Mouse (Mus musculus) left cerebral cortex, postnatal 25 days (tissue): Measurements from ENCODE around the gene Adar. TPM values are rescaled to one million over a fixed set of nuclear protein-coding genes. Genes with fewer than 3 reads are reported as not detected.

ENCODE experiments used
- DNase-seq, 2 experiments: peaks; one replicate each; pipeline ENCODE4 v3.0.0; 2022; ENCODE audit warnings: low spot score in 2 of 2, mixed read lengths in 1 of 2
- intact Hi-C: fragments of 180-260 bp; cut with DNase I; formaldehyde crosslinking; loops from one replicate; pipeline ENCODE4 v1.15.1; 2025
- total RNA-seq, 2 experiments: library from RNA; stranded (reverse); gene quantifications; 2 replicates each; pipeline ENCODE4 v1.2.3; 2021

Adar gene
- 100 to 1,000 TPM; 127 to 140 TPM for total RNA-seq

DNA sequence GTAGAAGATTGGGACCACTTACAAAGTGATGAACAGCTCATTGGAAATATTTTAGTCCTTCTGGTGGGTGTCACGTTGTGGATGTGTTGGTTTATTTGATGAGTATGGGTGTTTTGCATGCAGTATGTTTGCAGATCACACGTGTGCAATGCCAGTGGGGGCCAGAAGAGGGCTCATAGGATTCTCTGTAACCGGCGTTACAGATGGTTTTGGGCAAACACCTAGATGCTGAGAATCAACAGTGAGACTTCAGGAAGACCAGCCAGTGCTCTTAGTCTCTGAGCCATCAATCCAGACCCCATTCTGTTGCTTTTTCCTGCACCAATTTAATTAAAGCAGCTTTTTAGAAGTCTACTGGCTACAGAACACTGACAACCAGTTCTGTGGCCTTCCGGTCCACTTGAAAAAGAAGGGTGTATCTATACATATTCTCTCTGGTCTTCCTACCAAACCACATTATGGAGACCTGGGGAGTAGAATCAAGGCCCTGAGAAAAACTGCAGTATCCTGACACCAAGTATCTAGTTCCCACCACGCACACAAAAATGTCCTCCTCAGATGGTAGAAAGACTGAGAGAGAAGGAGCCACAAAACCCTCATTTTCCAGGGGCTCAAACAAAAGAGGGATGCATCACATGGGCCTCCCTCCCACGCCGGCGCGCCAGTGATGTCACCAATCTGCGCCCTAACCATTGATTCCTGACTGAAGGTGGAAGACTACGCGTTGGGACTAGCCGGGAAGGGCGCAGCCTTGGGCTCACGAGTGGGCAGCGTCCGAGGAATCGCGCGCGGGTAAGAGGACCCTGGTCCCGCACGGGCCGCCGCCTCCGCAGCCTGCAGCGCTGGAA is at the start of gene Adar:
Gene Adar (plus strand): TSS at position 664 of the 848 bp plus-strand sequence.
- intact Hi-C loops: loop anchor here (2.0 kb wide), 2 partner anchors 58 to 144 kb away; partner anchors contain the start of gene Ube2q1
- DNase-seq: peak; percentile 94 to 97

DNA sequence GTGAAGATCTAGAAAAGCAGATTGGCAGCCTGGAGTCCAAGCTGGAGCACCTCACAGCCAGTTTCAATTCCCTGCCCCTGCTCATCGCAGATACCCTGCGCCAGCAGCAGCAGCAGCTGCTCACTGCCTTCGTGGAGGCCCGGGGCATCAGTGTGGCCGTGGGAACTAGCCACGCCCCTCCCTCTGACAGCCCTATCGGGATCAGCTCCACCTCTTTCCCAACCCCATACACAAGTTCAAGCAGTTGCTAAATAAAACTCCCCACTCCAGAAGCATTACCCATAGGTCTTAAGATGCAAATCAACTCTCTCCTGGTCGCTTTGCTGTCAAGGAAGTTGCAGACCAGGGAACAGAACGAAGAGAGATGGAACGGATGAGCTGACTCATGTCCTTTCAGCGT is 47.7 kb upstream of the Adar start:
- no peak for DNase-seq
- intact Hi-C loops: no loop called here

DNA sequence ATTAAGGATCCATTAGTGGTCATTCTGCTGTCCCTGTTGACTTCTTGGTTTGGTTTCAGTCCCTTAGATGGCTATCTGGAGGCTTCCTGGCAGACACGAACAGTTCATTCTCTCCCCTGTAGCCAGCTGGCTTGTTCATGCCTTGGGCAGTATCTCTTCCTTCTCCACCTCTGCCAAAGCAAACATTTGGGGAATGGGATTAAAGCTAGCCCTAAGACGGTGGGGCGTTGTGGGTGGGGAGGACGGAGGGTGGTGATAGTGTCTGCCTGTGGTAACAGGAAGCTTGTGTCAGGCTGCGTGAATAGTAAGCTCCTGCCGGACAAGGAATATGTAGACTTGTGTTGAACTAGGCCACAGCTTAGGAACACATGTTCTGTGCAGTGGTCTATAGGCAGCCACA is 43.5 kb upstream of the Adar start:
- no peak for DNase-seq
- intact Hi-C loops: no loop called here

DNA sequence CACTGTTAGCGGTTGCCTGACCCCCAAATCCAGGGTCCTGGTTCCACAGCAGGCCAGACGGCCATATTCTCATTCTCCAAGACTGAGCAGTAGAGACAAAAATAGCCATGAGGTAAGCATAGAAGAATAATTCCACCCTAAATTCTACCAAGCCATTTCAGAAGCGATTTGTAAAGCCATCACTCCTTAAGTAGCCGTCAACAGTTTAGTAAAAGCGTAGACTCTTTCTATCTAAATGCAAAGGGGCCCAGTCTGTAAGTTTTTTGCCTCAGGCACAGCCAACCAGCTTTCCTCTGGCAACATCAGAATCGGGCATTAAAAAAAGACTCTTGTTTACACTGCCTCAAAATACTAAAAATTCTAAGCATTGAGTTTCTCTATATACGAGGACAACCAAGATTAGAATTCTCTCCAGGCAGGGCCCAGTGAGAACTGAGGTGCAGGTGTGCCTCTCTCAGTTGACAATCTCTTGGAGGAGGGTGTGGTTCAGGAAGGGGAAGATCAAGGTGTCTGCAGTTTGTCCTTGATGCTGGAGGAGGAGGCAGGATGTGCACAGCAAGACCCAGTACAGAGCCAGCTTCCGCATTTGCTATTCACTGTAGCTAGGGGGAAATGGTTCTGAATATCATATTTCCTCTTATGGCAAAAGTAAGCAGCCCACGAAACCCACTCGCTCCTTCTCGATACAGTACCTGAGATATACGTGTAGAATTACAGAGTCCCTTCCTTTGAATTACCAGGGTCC is 42.1 kb upstream of the Adar start:
- DNase-seq: no peak
- intact Hi-C loops: no loop called here

DNA sequence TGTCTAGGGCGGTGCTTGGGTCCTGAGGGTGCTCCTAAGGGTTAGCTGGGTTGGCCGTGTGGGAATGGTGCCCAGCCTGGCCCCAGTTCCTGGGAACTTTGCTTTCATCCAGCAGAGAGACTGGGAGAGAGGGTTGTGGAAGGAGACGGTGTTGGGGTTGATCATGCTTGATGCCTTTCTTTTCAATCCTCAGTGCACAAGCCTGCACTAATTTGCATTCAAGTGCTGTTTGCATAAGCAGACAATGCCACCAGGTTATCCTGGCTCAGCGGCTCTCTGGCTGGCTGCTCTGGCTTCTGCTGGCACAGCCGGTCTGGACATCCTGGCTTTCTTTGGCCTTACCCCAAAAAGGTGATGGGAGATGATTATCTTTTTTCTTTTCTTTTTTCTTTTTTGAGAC is 37.2 kb upstream of the Adar start:
- DNase-seq: no peak
- intact Hi-C loops: no loop called here

DNA sequence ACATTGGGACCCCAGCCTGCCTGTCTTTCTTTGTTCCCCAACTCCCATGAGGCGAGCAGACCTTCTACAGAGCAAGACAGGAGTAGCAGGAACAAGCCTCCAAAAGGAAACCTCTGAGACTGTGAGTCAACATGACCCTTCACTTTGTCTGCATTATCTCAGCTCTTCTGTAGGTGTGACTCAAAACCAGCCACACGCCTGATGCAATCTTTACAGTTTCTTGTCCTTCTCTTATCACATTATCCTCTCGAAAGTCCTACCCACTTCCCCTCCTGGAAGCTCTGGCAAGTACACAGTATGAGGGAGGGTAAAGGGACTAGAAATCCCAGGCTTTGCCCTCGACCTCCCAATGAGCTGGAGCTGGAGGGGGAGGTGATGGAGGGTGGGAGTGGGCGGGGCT is 28.8 kb upstream of the Adar start:
- DNase-seq: no peak
- intact Hi-C loops: loop anchor here (5.0 kb wide), 1 partner anchor 229 kb away; no protein-coding TSS in a partner anchor

DNA sequence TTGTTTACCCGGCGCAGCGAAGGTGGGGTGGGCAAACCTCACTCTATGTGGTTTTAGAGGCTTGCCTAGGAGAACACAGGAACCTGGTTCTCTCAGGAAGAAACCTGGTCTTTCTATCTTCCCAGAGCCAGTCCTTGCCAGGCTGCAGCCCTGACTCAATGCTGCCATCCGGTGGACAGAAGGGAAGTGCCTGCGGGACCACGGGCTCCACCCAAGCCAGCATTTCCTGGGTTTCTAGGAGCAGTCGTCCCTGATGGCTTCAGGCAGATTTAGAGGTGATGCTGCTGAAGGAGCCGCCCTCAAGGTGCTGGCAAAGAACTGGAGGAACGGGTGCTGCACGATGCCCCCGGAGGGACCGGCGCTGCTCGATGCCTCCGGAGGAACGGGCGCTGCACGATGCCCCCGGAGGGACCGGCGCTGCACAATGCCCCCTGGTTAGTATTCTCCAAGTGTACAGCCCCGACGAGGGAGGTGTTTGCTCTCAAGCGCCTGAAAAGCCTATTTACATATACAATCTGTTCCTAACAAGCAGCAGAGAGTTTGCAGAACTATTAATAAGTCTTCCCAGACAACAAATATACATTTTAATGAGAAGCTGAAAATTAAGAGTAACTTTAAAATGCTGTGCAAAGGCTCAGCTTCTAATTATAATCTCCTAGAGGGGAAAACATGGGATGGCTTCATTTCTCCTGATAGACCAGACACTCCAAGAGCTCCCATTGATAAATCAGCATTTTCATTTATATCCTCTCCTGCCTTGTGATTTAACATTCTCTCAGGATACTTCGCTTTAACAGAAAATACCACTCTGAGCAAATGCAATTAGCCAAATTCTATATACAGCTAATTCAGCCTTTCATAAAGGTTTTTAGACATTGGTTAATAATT is 25.9 kb upstream of the Adar start:
- intact Hi-C loops: loop anchor here (5.0 kb wide), 1 partner anchor 232 kb away; no protein-coding TSS in a partner anchor
- DNase-seq: peak; percentile 95

DNA sequence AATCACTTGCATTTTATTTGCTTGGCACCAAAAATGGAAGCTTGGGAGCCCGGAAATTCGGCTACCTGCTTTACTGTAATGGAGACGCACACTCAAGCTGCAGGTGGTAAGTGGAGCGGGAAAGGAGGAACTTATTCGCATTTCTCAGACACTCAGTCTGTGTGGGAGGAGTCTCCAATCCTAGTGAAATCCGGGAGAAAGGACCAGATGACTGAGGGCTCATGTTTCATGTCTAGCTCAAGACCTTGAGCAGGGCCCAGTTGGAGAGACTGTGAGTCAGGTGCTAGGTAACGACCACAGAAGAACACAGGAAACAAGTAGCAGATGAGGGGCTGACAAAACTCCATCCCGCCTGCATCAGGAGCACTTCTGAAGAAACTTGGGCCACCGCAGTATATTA is 23.0 kb upstream of the Adar start:
- intact Hi-C loops: no loop called here
- no peak for DNase-seq

DNA sequence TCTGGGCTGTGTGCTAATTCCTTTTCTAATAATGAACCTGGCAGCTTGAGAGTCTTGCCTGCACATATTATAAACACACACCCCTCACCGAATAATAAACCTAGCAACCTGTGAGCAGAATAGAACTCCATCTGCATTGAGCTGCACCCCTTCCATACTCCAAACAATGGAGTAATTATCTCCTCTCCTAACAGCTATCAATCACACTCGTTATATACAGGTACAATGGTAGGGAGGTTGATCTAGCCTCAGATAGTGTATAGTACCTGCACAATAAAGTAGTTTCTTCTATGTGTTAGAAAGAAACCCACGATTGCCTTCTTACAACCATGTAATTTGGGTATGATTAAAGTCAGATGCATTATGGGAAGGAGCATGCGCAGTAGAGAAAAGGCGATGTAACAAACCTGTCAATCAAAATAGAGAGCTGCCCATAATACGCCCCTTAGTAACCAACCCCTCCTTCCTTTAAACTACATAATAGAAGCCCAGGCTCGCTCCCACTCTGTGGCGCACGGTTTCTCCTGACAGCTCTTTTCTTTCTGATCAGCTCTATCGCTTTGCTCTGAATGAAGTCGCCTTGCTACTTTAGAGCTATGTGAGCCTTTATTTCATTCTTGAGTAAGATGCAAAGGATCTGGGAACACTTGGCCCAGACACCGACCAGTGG is 18.5 kb upstream of the Adar start:
- intact Hi-C loops: no loop called here
- DNase-seq: peak; percentile 54 to 65

DNA sequence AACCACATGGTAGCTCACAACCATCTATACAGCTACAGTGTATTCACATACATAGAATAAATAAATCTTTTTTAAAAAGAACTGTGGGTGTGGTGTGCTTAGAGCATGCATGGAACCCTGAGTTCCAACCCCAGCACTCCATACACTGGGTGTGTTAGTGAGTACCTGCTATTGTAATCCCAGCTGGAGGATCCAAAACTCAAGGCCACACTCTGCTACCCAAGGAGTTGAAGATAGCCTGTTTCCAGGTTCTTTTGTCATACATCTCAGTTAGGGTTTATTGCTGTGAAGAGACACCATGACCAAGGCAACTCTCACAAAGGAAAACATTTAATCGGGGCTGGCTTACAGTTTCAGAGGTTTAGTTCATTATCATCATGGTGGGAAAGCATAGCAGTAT is 15.9 kb upstream of the Adar start:
- intact Hi-C loops: no loop called here
- DNase-seq: no peak

DNA sequence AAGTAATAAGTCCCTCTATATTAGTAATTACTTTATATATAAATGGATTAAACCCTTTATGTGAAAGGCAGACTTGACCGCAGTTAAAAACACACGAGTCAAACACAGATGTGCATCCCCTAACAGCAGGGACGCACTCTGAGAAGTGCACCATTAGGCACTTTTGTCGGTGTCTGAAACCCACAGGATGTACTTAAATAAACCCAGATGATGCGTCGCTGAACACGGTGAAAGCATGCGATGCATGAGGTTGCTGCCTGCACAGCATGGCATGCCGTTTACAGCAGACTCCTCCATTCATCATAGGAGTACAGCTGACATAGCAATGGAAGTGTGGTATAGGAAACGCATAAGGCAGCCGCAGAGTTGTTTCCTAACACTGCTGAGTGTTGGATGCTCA is 14.4 kb upstream of the Adar start:
- intact Hi-C loops: no loop called here
- DNase-seq: no peak

DNA sequence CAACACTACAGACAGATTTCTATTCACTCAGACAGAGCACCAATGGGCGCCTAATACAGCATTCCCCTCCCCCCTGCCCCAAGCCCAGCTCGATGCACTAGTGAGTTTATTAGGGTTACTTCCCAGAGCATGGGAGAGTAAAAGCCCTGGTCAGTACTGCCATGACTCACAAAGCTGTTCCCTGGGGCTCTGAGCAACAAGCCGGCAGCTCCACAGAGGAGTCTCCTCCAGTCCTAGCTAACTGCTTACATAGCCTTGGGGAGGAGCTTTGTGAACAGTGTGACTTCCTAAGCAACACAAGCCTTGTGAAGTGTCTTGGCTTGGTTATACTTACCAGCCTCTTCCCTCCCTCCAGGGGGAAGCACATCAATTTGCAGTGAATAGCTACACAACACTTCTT is 11.2 kb upstream of the Adar start:
- intact Hi-C loops: no loop called here
- DNase-seq: no peak

DNA sequence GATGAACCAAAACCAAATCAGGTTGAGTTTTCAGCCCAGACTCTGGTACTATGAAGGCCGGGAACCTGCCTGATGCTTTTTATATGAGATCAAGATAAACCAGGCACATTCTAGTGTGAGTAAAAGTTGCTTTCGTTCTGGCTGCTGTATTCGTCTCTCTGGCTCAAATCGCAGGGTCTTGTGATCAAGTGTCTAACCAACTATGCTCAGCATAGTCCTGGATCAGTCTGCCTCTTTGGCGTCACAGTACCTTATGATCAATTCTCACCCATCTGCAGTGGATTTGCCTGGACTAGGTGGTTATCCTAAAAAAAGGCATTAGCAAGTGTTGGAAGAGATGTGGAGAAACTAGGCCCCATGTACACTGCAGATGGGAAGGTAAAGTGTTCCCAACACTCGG is 10.8 kb upstream of the Adar start:
- intact Hi-C loops: no loop called here

DNA sequence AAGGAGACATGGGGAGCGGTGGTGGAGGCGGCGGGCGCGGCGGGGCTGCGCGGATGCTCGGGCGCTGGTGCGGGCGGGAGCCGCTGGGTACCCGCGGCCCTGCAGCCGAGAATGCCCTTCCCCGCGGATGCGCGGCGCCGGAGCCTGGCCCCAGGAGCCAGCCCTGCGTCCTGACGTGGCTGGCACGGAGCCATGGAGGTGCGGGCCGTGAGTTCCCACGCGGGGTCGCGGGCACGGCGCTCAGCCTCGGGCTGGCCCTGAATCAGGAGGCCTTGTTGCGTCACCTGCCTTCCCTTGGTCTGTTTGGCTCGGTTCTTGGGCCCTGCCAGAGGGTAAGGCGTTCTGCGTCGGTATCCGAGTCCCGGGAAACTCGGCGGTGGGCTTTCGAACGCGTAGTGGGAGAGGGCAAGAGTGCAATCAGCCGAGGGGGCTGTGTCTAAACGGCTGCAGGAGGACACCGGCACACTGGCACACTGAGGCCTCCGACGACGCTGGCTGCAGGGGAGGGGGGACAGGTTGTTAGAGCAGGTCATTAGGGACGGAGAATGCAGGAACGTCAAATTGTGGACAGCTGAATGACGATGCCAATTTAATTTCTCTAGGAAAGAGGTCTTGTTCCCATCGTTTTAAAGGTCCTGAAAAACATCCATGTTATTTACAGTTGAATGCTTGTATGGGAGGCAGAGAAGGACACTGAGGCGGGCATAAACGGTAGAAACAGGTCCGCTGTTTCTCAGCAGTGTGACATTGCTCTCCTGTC is 565 bp downstream of the Adar start:
- intact Hi-C loops: loop anchor here (2.0 kb wide), 2 partner anchors 57 to 143 kb away; partner anchors contain the start of gene Ube2q1
- no peak for DNase-seq

More for the DNA sequence above, 10.8 kb upstream of the Adar start:
- peak; percentile 13 to 49 for DNase-seq

DNA sequence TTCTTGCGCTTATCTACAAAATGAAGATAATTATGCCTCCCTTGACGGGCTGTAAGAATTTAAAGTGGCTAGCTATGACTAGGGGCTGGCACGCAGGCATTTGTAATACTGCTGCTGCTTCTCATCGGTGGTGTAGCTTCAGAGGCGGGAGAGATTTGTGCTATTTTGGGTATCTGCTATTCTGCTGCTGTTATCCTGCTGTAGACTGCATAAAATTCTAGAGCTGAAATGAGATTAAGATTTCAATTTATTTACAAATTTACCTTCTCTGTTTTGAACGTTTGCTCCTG is 1.1 kb downstream of the Adar start:
- peak; percentile 20 to 60 for DNase-seq
- intact Hi-C loops: loop anchor here (2.0 kb wide), 2 partner anchors 57 to 143 kb away; partner anchors contain the start of gene Ube2q1

DNA sequence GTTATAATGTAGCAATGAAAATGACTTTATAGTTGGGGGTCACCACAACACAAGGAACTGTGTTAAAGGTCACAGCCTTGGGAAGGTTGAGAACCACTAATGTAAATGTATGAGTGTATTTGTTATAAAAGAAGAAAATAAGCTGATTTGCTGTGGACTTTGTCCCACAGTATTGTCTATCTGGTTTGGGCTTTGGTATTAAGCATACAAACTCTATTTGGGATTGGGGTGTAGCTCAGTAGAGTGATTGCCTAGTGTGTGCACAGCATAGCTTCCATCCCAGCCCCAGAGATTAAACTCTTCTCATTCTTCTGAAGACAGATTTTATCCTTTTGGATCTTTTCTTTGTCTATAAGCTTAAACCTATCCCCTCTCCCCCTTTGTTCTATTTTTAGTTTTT is 7.2 kb downstream of the Adar start:
- intact Hi-C loops: no loop called here
- no peak for DNase-seq

DNA sequence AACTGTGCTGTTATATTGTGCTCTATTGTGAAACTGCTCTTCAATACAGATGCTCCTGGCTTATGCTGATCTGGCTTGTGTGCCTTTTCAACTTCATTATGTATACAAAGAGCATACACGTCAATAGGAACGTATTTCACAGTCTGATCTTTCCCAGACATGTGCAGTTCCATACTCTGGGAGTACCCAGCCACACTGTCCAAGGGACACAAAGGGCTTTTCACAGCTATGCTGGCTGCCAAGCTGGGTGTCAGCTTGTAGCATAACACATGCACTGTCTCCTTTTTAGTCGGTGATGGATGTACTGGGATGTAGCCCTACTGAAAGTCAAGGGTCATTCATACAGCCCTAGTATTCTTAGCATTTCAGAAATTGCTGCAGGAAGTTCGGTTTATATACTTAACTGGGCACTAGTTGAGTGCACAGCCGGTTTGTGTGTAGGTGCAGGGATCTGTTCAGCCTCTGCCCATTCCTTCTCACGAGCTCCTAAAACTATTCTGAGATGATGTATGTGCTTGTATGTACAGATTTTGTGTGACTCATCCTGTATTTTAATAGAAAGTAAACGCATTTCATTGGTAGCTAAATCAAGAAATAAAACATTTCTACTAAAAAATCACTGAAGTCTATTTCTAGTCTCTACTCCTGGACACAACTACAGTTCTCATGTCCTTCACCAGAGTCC is 8.7 kb downstream of the Adar start:
- DNase-seq: peak in 1 of 2 experiments; percentile 65
- intact Hi-C loops: no loop called here

DNA sequence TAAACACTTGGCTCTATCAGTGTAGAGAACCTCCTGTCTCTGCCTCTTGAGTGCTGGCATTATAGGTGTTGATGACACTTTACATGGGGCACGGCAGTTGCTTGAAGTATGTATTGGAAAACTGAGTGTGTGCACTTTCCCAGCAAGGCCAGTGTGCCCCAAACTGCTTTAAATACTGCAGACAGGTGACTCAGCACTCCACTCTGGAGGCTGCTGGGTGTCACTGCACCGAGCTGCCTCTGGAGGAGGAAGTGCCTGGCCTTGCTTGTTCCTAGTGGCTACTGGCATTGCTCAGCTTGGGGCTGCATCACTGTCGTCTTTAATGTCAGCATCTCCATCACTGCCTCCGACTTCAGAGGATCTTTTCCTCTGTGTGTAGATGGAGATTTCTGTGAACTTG is 12.2 kb downstream of the Adar start:
- intact Hi-C loops: no loop called here
- DNase-seq: peak in 1 of 2 experiments; percentile 49
